Mouse (Mus musculus): ENCODE results near the gene Olfr769. TPM values are rescaled to one million over a fixed set of nuclear protein-coding genes. Genes with fewer than 3 reads are reported as not detected.

Gene Olfr769
- total and polyA plus RNA-seq, 2 experiments from 2014 or later: not detected

GRCm38 (mm10) chr10:129068877-129069276 lies 48.8 kb downstream of the Olfr769 start, which contains the start of gene Olfr766-ps1:
Olfr766-ps1 (minus strand) TSS chr10:129068977.
- H3K9ac ChIP-seq: no peak within 1 kb of the TSS
- H3K27ac ChIP-seq (ENCODE audit: low read depth, low read length): no peak within 1 kb of the TSS
- no peak within 1 kb of the TSS for H3K4me3 ChIP-seq (ENCODE audit: low read depth, low read length)
- H3K9me3 ChIP-seq (ENCODE audit: low read length): no peaks in the 10 kb centered on the region
- DNase-seq (no peak), ATAC-seq (no peak)
- H3K36me3 ChIP-seq (ENCODE audit: insufficient read depth): no peaks in the 10 kb centered on the region
- no peaks in the 10 kb centered on the region for H3K4me1 ChIP-seq (ENCODE audit: insufficient read depth)
- 50% methylated on average over 2 of the region's 2 CpGs for WGBS
- no peak for TF ChIP-seq CTCF (IDR thresholded peaks at IDR 0.05; ENCODE audit: low read depth)
- no peak within 1 kb of the TSS for H3K4me2 ChIP-seq (ENCODE audit: low read depth)
- H3K27me3 ChIP-seq (ENCODE audit: insufficient read depth, low read length): no peaks in the 10 kb centered on the region

Other genes starting within 250 kb of the Olfr769 start
- 15.7 and 19.1 TPM in 2 replicates for gene Gdf11, start 226.1 kb downstream of the Olfr769 start, total RNA-seq (2014; rRNA removed)
- 4.3 and 6.7 TPM in 2 replicates for gene Gdf11, start 226.1 kb downstream of the Olfr769 start, polyA plus RNA-seq (2015; fragmentation: Nextera tagmentation; extraction: Ambion mirVana)
- 11.7 and 25.2 TPM in 2 replicates for gene Cd63, start 216.9 kb downstream of the Olfr769 start, total RNA-seq (2014; rRNA removed)
- 168 and 188 TPM in 2 replicates for gene Cd63, start 216.9 kb downstream of the Olfr769 start, polyA plus RNA-seq (2015; fragmentation: Nextera tagmentation; extraction: Ambion mirVana)
- gene Rdh5, start 195.0 kb downstream of the Olfr769 start, total RNA-seq (2014; rRNA removed): 4.1 and 5.8 TPM in 2 replicates
- 6.9 and 10.2 TPM in 2 replicates for gene Rdh5, start 195.0 kb downstream of the Olfr769 start, polyA plus RNA-seq (2015; fragmentation: Nextera tagmentation; extraction: Ambion mirVana)
- 120 and 149 TPM in 2 replicates for gene Bloc1s1, start 193.8 kb downstream of the Olfr769 start, total RNA-seq (2014; rRNA removed)
- gene Bloc1s1, start 193.8 kb downstream of the Olfr769 start, polyA plus RNA-seq (2015; fragmentation: Nextera tagmentation; extraction: Ambion mirVana): 246 and 305 TPM in 2 replicates
- 7.7 and 12.7 TPM in 2 replicates for gene Itga7, start 184.0 kb downstream of the Olfr769 start, total RNA-seq (2014; rRNA removed)
- gene Itga7, start 184.0 kb downstream of the Olfr769 start, polyA plus RNA-seq (2015; fragmentation: Nextera tagmentation; extraction: Ambion mirVana): 5.8 and 7.7 TPM in 2 replicates
- not detected in 2 replicates for gene Mettl7b, start 156.9 kb downstream of the Olfr769 start, total RNA-seq (2014; rRNA removed)
- not detected in 2 replicates for gene Mettl7b, start 156.9 kb downstream of the Olfr769 start, polyA plus RNA-seq (2015; fragmentation: Nextera tagmentation; extraction: Ambion mirVana)
- not detected in 2 replicates for gene Olfr9, start 128.4 kb downstream of the Olfr769 start, total RNA-seq (2014; rRNA removed)
- gene Olfr9, start 128.4 kb downstream of the Olfr769 start, polyA plus RNA-seq (2015; fragmentation: Nextera tagmentation; extraction: Ambion mirVana): not detected in 2 replicates
- not detected in 2 replicates for gene Olfr763, start 107.1 kb downstream of the Olfr769 start, total RNA-seq (2014; rRNA removed)
- gene Olfr763, start 107.1 kb downstream of the Olfr769 start, polyA plus RNA-seq (2015; fragmentation: Nextera tagmentation; extraction: Ambion mirVana): not detected in 2 replicates
- not detected in 2 replicates for gene Olfr764-ps1, start 78.0 kb downstream of the Olfr769 start, total RNA-seq (2014; rRNA removed)
- not detected in 2 replicates for gene Olfr764-ps1, start 78.0 kb downstream of the Olfr769 start, polyA plus RNA-seq (2015; fragmentation: Nextera tagmentation; extraction: Ambion mirVana)
- gene Olfr765, start 67.9 kb downstream of the Olfr769 start, total RNA-seq (2014; rRNA removed): not detected in 2 replicates
- not detected in 2 replicates for gene Olfr765, start 67.9 kb downstream of the Olfr769 start, polyA plus RNA-seq (2015; fragmentation: Nextera tagmentation; extraction: Ambion mirVana)
- gene Olfr766-ps1, start 48.9 kb downstream of the Olfr769 start, total RNA-seq (2014; rRNA removed): not detected in 2 replicates
- not detected in 2 replicates for gene Olfr766-ps1, start 48.9 kb downstream of the Olfr769 start, polyA plus RNA-seq (2015; fragmentation: Nextera tagmentation; extraction: Ambion mirVana)
- not detected in 2 replicates for gene Olfr767, start 35.0 kb downstream of the Olfr769 start, total RNA-seq (2014; rRNA removed)
- gene Olfr767, start 35.0 kb downstream of the Olfr769 start, polyA plus RNA-seq (2015; fragmentation: Nextera tagmentation; extraction: Ambion mirVana): not detected in 2 replicates
- gene Olfr768, start 18.5 kb downstream of the Olfr769 start, total RNA-seq (2014; rRNA removed): not detected in 2 replicates
- gene Olfr768, start 18.5 kb downstream of the Olfr769 start, polyA plus RNA-seq (2015; fragmentation: Nextera tagmentation; extraction: Ambion mirVana): not detected in 2 replicates
- gene Olfr770, start 21.1 kb upstream of the Olfr769 start, total RNA-seq (2014; rRNA removed): not detected in 2 replicates
- not detected in 2 replicates for gene Olfr770, start 21.1 kb upstream of the Olfr769 start, polyA plus RNA-seq (2015; fragmentation: Nextera tagmentation; extraction: Ambion mirVana)
- not detected in 2 replicates for gene Olfr771, start 46.9 kb upstream of the Olfr769 start, total RNA-seq (2014; rRNA removed)
- gene Olfr771, start 46.9 kb upstream of the Olfr769 start, polyA plus RNA-seq (2015; fragmentation: Nextera tagmentation; extraction: Ambion mirVana): not detected in 2 replicates
- gene Olfr772, start 60.1 kb upstream of the Olfr769 start, total RNA-seq (2014; rRNA removed): not detected in 2 replicates
- not detected in 2 replicates for gene Olfr772, start 60.1 kb upstream of the Olfr769 start, polyA plus RNA-seq (2015; fragmentation: Nextera tagmentation; extraction: Ambion mirVana)
- gene Olfr773, start 69.6 kb upstream of the Olfr769 start, total RNA-seq (2014; rRNA removed): not detected in 2 replicates
- gene Olfr773, start 69.6 kb upstream of the Olfr769 start, polyA plus RNA-seq (2015; fragmentation: Nextera tagmentation; extraction: Ambion mirVana): not detected in 2 replicates
- not detected in 2 replicates for gene Olfr774, start 118.3 kb upstream of the Olfr769 start, total RNA-seq (2014; rRNA removed)
- gene Olfr774, start 118.3 kb upstream of the Olfr769 start, polyA plus RNA-seq (2015; fragmentation: Nextera tagmentation; extraction: Ambion mirVana): not detected in 2 replicates
- not detected in 2 replicates for gene Olfr775, start 130.6 kb upstream of the Olfr769 start, total RNA-seq (2014; rRNA removed)
- not detected in 2 replicates for gene Olfr775, start 130.6 kb upstream of the Olfr769 start, polyA plus RNA-seq (2015; fragmentation: Nextera tagmentation; extraction: Ambion mirVana)
- not detected in 2 replicates for gene Olfr776, start 141.3 kb upstream of the Olfr769 start, total RNA-seq (2014; rRNA removed)
- not detected in 2 replicates for gene Olfr776, start 141.3 kb upstream of the Olfr769 start, polyA plus RNA-seq (2015; fragmentation: Nextera tagmentation; extraction: Ambion mirVana)
- not detected in 2 replicates for gene Olfr777, start 153.6 kb upstream of the Olfr769 start, total RNA-seq (2014; rRNA removed)
- not detected in 2 replicates for gene Olfr777, start 153.6 kb upstream of the Olfr769 start, polyA plus RNA-seq (2015; fragmentation: Nextera tagmentation; extraction: Ambion mirVana)
- gene Olfr780, start 200.3 kb upstream of the Olfr769 start, total RNA-seq (2014; rRNA removed): not detected in 2 replicates
- not detected in 2 replicates for gene Olfr780, start 200.3 kb upstream of the Olfr769 start, polyA plus RNA-seq (2015; fragmentation: Nextera tagmentation; extraction: Ambion mirVana)
- not detected in 2 replicates for gene Olfr781, start 211.0 kb upstream of the Olfr769 start, total RNA-seq (2014; rRNA removed)
- gene Olfr781, start 211.0 kb upstream of the Olfr769 start, polyA plus RNA-seq (2015; fragmentation: Nextera tagmentation; extraction: Ambion mirVana): not detected in 2 replicates
- gene Olfr782, start 231.0 kb upstream of the Olfr769 start, total RNA-seq (2014; rRNA removed): not detected in 2 replicates
- not detected in 2 replicates for gene Olfr782, start 231.0 kb upstream of the Olfr769 start, polyA plus RNA-seq (2015; fragmentation: Nextera tagmentation; extraction: Ambion mirVana)

Measured in forebrain, postnatal 0 days (tissue).